Mouse (Mus musculus) stomach, postnatal 0 days (tissue): ENCODE results near the gene Gm20821.
"Not testable (repeated sequence)": the region's sequence is repeated elsewhere in the genome, so short reads cannot be mapped to it uniquely, and the experiment has no call there.

Source experiments
- CTCF ChIP-seq: IDR thresholded peaks from 2 replicates; pipeline ENCODE4 v1.5.1; 2016; ENCODE audit warnings: antibody characterized with exemption, low read depth, mild to moderate bottlenecking, moderate library complexity
- EP300 ChIP-seq: optimal IDR thresholded peaks from 2 replicates; pipeline ENCODE3; 2016; ENCODE audit warnings: antibody characterized with exemption

DNA sequence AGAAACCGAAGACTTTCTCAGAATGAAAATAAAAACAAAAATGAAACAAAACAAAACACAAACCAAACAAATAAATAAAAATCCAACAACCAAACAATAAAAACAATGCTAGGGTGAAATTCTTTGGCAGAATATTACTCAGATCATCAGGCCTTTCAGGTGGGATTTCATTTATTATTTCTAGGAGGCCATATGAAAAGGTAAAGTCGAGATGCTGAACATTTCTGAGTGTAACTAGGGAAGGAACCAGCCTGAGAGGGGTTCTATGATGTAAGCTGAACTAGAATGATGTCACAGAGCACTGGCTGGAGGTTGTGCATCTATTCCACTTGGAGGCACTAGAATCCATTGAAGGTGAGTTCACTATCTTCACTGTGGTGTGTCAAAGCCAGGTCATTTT lies at the start of gene Gm20821:
- not testable (repeated sequence) for TF ChIP-seq CTCF, EP300
